Mouse (Mus musculus): ENCODE results near the gene Naa20. TPM values are rescaled to one million over a fixed set of nuclear protein-coding genes. Genes with fewer than 3 reads are reported as not detected.
"Not testable (repeated sequence)": the region's sequence is repeated elsewhere in the genome, so short reads cannot be mapped to it uniquely, and the experiment has no call there.

The Naa20 gene
- polyA plus RNA-seq, 1 experiment from 2014 or later, result 121 TPM

GRCm38 (mm10) chr2:145888766-145889480 lies 13.0 kb upstream of the Naa20 start:
- H3K4me3 ChIP-seq, result no peak overlapping the region
- H3K4me1 ChIP-seq (replicated peaks), result no peaks in the 10 kb centered on the region; the same call in 1 of the 2 replicates
- no peak overlapping the region for H3K9ac ChIP-seq
- no peak for ATAC-seq (ENCODE audit: low FRiP score)
- H3K27ac ChIP-seq, result no peak overlapping the region
- 66% methylated on average over 6 of the region's 6 CpGs for WGBS
- H3K9me3 ChIP-seq, result no peaks in the 10 kb centered on the region
- H3K27me3 ChIP-seq, result no peaks in the 10 kb centered on the region
- no peak overlapping the region for H3K4me2 ChIP-seq
- peaks cover 14% of the 10 kb centered on the region for H3K36me3 ChIP-seq

GRCm38 (mm10) chr2:145890571-145890970 lies 11.3 kb upstream of the Naa20 start:
- no peak for ATAC-seq (ENCODE audit: low FRiP score)

GRCm38 (mm10) chr2:145893756-145894155 lies 8.1 kb upstream of the Naa20 start:
- H3K27ac ChIP-seq, result no peak overlapping the region
- no peak overlapping the region for H3K9ac ChIP-seq
- H3K36me3 ChIP-seq, result no peaks in the 10 kb centered on the region
- no peak overlapping the region for H3K4me3 ChIP-seq
- no peaks in the 10 kb centered on the region for H3K9me3 ChIP-seq
- ATAC-seq (ENCODE audit: low FRiP score), result no peak
- H3K4me1 ChIP-seq (replicated peaks), result no peaks in the 10 kb centered on the region; the same call in 1 of the 2 replicates
- no peak overlapping the region for H3K4me2 ChIP-seq
- over 99% methylated on average over 6 of the region's 6 CpGs for WGBS
- H3K27me3 ChIP-seq, result no peaks in the 10 kb centered on the region

More at GRCm38 (mm10) chr2:145890571-145890970, 11.3 kb upstream of the Naa20 start:
- no peak overlapping the region for H3K27ac ChIP-seq
- no peak overlapping the region for H3K9ac ChIP-seq
- 94% methylated on average over 2 of the region's 2 CpGs for WGBS
- no peak overlapping the region for H3K4me3 ChIP-seq
- no peaks in the 10 kb centered on the region for H3K27me3 ChIP-seq
- H3K9me3 ChIP-seq, result no peaks in the 10 kb centered on the region
- H3K4me1 ChIP-seq (replicated peaks), result no peaks in the 10 kb centered on the region; the same call in 1 of the 2 replicates
- peaks cover 5% of the 10 kb centered on the region for H3K36me3 ChIP-seq
- no peak overlapping the region for H3K4me2 ChIP-seq

- Histone ChIP-seq H3K27me3 (no peaks in the 10 kb centered on the region), H3K9me3 (no peaks in the 10 kb centered on the region), H3K4me3 (no peak overlapping the region), H3K27ac (no peak overlapping the region), H3K4me1 (replicated peaks) (no peaks in the 10 kb centered on the region), H3K36me3 (no peaks in the 10 kb centered on the region), H3K4me2 (no peak overlapping the region), H3K9ac (no peak overlapping the region)
- 77% methylated on average over 9 of the region's 9 CpGs for WGBS
- ATAC-seq (ENCODE audit: low FRiP score), result no peak
Measured at GRCm38 (mm10) chr2:145898106-145898505, 3.8 kb upstream of the Naa20 start.

- not testable (repeated sequence) for H3K4me2 ChIP-seq; H3K36me3 ChIP-seq; H3K27ac ChIP-seq; H3K27me3 ChIP-seq; H3K9me3 ChIP-seq; H3K4me3 ChIP-seq; H3K9ac ChIP-seq; ATAC-seq (ENCODE audit: low FRiP score)
- peaks cover 15% of the 10 kb centered on the region for H3K4me1 ChIP-seq (replicated peaks)
- WGBS, result 84% methylated on average over 8 of the region's 8 CpGs
Measured at GRCm38 (mm10) chr2:145900318-145900717, 1.6 kb upstream of the Naa20 start.

GRCm38 (mm10) chr2:145903061-145903901 lies 1.4 kb downstream of the Naa20 start:
- Histone ChIP-seq H3K36me3 (peaks cover 6% of the 10 kb centered on the region; the same call in 1 of the 2 replicates), H3K4me3 (peak overlapping the region; percentile 99), H3K9ac (peak overlapping the region; percentile 94), H3K4me2 (peak overlapping the region; percentile 77), H3K27ac (peak overlapping the region; percentile 83), H3K4me1 (replicated peaks) (peaks cover 19% of the 10 kb centered on the region), H3K9me3 (no peaks in the 10 kb centered on the region), H3K27me3 (no peaks in the 10 kb centered on the region)
- ATAC-seq (ENCODE audit: low FRiP score), result peak; percentile 98
- under 1% methylated on average over 68 of the region's 68 CpGs for WGBS

GRCm38 (mm10) chr2:145903983-145904616 lies 2.2 kb downstream of the Naa20 start:
- peaks cover 12% of the 10 kb centered on the region for H3K36me3 ChIP-seq
- no peak for ATAC-seq (ENCODE audit: low FRiP score)
- peak overlapping the region; percentile 94 for H3K9ac ChIP-seq
- H3K4me3 ChIP-seq, result peak overlapping the region; percentile 99
- no peak overlapping the region for H3K27ac ChIP-seq
- H3K4me1 ChIP-seq (replicated peaks), result peaks cover 19% of the 10 kb centered on the region
- H3K9me3 ChIP-seq, result no peaks in the 10 kb centered on the region
- H3K4me2 ChIP-seq, result peak overlapping the region; percentile 77
- H3K27me3 ChIP-seq, result no peaks in the 10 kb centered on the region
- 37% methylated on average over 12 of the region's 12 CpGs for WGBS

GRCm38 (mm10) chr2:145905156-145905555 lies 3.3 kb downstream of the Naa20 start:
- no peak overlapping the region for H3K4me2 ChIP-seq

GRCm38 (mm10) chr2:145905884-145906283 lies 4.0 kb downstream of the Naa20 start:
- H3K27me3 ChIP-seq; H3K4me2 ChIP-seq; H3K9me3 ChIP-seq; ATAC-seq (ENCODE audit: low FRiP score); H3K27ac ChIP-seq; H3K9ac ChIP-seq; H3K4me3 ChIP-seq: not testable (repeated sequence)
- Histone ChIP-seq H3K4me1 (replicated peaks) (peaks cover 19% of the 10 kb centered on the region), H3K36me3 (peaks cover 26% of the 10 kb centered on the region)
- WGBS, result 44% methylated on average over 4 of the region's 4 CpGs

More at GRCm38 (mm10) chr2:145905156-145905555, 3.3 kb downstream of the Naa20 start:
- no peaks in the 10 kb centered on the region for H3K27me3 ChIP-seq
- H3K4me1 ChIP-seq (replicated peaks), result peaks cover 19% of the 10 kb centered on the region
- peaks cover 18% of the 10 kb centered on the region for H3K36me3 ChIP-seq
- no peak overlapping the region for H3K9ac ChIP-seq
- H3K4me3 ChIP-seq, result no peak overlapping the region
- no peak overlapping the region for H3K27ac ChIP-seq
- H3K9me3 ChIP-seq, result no peaks in the 10 kb centered on the region
- ATAC-seq (ENCODE audit: low FRiP score), result no peak
- WGBS, result 84% methylated on average over 6 of the region's 6 CpGs

GRCm38 (mm10) chr2:145920941-145921650 lies 19.2 kb downstream of the Naa20 start:
- H3K4me1 ChIP-seq (replicated peaks), result no peaks in the 10 kb centered on the region
- H3K36me3 ChIP-seq, result peaks cover 90% of the 10 kb centered on the region
- H3K4me3 ChIP-seq, result no peak overlapping the region
- no peaks in the 10 kb centered on the region for H3K27me3 ChIP-seq
- 92% methylated on average over 8 of the region's 8 CpGs for WGBS
- H3K4me2 ChIP-seq, result no peak overlapping the region
- H3K9me3 ChIP-seq, result no peaks in the 10 kb centered on the region
- no peak for ATAC-seq (ENCODE audit: low FRiP score)
- no peak overlapping the region for H3K27ac ChIP-seq
- no peak overlapping the region for H3K9ac ChIP-seq

GRCm38 (mm10) chr2:145934339-145935231 lies 32.7 kb downstream of the Naa20 start, which contains the start of the genes Cfap61 and Crnkl1:
TSS of gene Cfap61 (plus strand) at chr2:145934784.
TSS of gene Crnkl1 (minus strand) at chr2:145935014.
- ATAC-seq (ENCODE audit: low FRiP score), result peak; percentile 99
- Histone ChIP-seq H3K27ac (no peak within 1 kb of the TSS; the same call in 1 of the 2 replicates), H3K4me1 (replicated peaks) (peaks cover 10% of the 10 kb centered on the region), H3K4me2 (peak within 1 kb of the TSS; percentile 90), H3K36me3 (peaks cover 25% of the 10 kb centered on the region), H3K4me3 (peak within 1 kb of the TSS; percentile 86), H3K9me3 (no peaks in the 10 kb centered on the region), H3K27me3 (no peaks in the 10 kb centered on the region), H3K9ac (peak within 1 kb of the TSS; percentile 71)
- WGBS, result under 1% methylated on average over 61 of the region's 61 CpGs
